Mouse (Mus musculus): ENCODE data around the gene Ugt1a7c. TPM values are rescaled to one million over a fixed set of nuclear protein-coding genes. Genes with fewer than 3 reads are reported as not detected.
"Not testable (repeated sequence)": the region's sequence is repeated elsewhere in the genome, so short reads cannot be mapped to it uniquely, and the experiment has no call there.

Gene Ugt1a7c
- polyA plus RNA-seq (2014; fragmentation: Nextera tagmentation; extraction: Ambion mirVana), result 0.44 and 0.72 TPM in 2 replicates

DNA sequence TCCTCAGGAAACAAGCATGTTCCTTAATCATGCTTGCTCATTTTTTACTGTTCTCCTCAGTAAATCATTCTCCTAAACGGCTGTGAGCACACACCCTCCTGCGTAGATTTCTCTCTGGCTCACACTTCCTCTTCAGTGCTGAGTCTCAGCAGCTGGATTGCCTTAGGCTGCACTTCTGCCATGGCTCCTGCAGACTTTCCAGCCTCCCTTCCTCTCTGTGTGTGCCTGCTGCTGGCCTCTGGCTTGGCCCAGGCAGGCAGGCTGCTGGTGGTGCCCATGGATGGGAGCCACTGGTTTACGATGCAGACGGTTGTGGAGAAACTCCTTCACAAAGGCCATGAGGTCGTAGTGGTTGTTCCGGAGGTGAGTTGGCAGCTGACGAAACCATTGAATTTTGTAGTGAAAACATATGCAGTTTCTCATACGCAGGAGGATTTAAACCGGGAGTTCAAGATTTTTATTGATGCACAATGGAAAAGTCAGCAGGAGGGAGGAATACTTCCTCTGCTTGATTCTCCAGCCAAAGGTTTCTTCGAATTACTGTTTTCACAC, at the start of gene Ugt1a7c:
TSS of gene Ugt1a7c (plus strand) at position 122 of the 552 bp plus-strand sequence.
- 65% methylated on average over 10 of the region's 10 CpGs for WGBS
- Histone ChIP-seq H3K4me2 (ENCODE audit: low read depth, low read length, severe bottlenecking) (no peak within 1 kb of the TSS), H3K9ac (ENCODE audit: low read length) (no peak within 1 kb of the TSS), H3K4me3 (ENCODE audit: low read depth, low read length) (no peak within 1 kb of the TSS), H3K36me3 (ENCODE audit: control insufficient read depth, insufficient read depth, low read length) (no peaks in the 10 kb centered on the region), H3K27ac (ENCODE audit: low read depth, low read length) (no peak within 1 kb of the TSS), H3K9me3 (ENCODE audit: control insufficient read depth, low read length) (no peaks in the 10 kb centered on the region), H3K27me3 (ENCODE audit: control insufficient read depth, insufficient read depth, low read length) (no peaks in the 10 kb centered on the region), H3K4me1 (replicated peaks; ENCODE audit: control insufficient read depth, insufficient read depth, low read length) (no peaks in the 10 kb centered on the region)
- ATAC-seq (replicated peaks; ENCODE audit: low FRiP score) (no peak), DNase-seq (ENCODE audit: low spot score) (no peak)

DNA sequence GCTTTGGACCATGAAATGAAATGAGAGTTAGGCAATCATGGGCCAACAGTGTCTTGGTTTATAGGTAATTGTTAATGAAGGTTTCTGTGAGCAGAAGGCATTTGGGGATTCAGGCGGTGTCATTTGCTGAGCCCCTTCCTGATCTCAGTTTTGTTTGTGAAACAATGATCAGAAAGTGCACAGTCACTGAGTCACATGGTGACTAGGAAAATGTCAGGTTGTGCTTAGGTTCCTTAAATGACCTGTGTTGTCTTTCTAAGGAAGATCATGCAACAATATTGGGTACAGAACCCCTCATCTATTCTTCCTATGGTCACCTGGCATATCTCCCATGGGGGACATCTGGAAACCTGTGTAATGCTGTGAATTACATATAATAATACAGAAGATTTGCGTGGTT, 47.5 kb upstream of the Ugt1a7c start:
- H3K4me3 ChIP-seq (ENCODE audit: low read depth, low read length); H3K4me1 ChIP-seq (replicated peaks; ENCODE audit: control insufficient read depth, insufficient read depth, low read length); H3K36me3 ChIP-seq (ENCODE audit: control insufficient read depth, insufficient read depth, low read length); DNase-seq (ENCODE audit: low spot score); H3K9ac ChIP-seq (ENCODE audit: low read length); H3K27ac ChIP-seq (ENCODE audit: low read depth, low read length); ATAC-seq (replicated peaks; ENCODE audit: low FRiP score); H3K27me3 ChIP-seq (ENCODE audit: control insufficient read depth, insufficient read depth, low read length); H3K9me3 ChIP-seq (ENCODE audit: control insufficient read depth, low read length); H3K4me2 ChIP-seq (ENCODE audit: low read depth, low read length, severe bottlenecking): not testable (repeated sequence)
- 88% methylated on average over 2 of the region's 2 CpGs for WGBS

DNA sequence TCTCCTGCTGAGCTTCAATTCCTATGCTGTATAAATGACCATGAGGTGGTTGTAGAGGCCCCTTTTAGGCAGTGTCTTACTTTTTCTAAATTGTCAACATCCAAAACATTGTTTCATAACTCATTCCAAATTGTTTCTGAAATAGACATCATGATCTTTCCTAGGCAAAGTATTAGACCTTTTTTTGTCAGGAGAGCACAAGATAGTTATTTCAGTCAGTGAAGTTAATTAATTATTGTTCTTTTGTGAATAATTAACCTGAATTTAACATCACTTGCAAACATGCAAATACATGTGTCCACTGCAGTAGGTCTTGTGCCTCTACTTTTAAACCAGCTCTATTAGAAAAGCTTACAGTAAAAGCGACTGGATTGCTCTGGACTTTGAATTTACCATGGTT, 39.8 kb upstream of the Ugt1a7c start, which contains the start of gene Ugt1a10:
TSS of gene Ugt1a10 (plus strand) at position 301 of the 400 bp plus-strand sequence.
- Histone ChIP-seq H3K27ac (ENCODE audit: low read depth, low read length) (no peak within 1 kb of the TSS), H3K4me3 (ENCODE audit: low read depth, low read length) (no peak within 1 kb of the TSS), H3K4me2 (ENCODE audit: low read depth, low read length, severe bottlenecking) (no peak within 1 kb of the TSS), H3K27me3 (ENCODE audit: control insufficient read depth, insufficient read depth, low read length) (no peaks in the 10 kb centered on the region), H3K9ac (ENCODE audit: low read length) (no peak within 1 kb of the TSS), H3K4me1 (replicated peaks; ENCODE audit: control insufficient read depth, insufficient read depth, low read length) (no peaks in the 10 kb centered on the region), H3K9me3 (ENCODE audit: control insufficient read depth, low read length) (no peaks in the 10 kb centered on the region), H3K36me3 (ENCODE audit: control insufficient read depth, insufficient read depth, low read length) (no peaks in the 10 kb centered on the region)
- ATAC-seq (replicated peaks; ENCODE audit: low FRiP score) (no peak), DNase-seq (ENCODE audit: low spot score) (no peak)
- 86% methylated on average over 1 of the region's 1 CpGs for WGBS

DNA sequence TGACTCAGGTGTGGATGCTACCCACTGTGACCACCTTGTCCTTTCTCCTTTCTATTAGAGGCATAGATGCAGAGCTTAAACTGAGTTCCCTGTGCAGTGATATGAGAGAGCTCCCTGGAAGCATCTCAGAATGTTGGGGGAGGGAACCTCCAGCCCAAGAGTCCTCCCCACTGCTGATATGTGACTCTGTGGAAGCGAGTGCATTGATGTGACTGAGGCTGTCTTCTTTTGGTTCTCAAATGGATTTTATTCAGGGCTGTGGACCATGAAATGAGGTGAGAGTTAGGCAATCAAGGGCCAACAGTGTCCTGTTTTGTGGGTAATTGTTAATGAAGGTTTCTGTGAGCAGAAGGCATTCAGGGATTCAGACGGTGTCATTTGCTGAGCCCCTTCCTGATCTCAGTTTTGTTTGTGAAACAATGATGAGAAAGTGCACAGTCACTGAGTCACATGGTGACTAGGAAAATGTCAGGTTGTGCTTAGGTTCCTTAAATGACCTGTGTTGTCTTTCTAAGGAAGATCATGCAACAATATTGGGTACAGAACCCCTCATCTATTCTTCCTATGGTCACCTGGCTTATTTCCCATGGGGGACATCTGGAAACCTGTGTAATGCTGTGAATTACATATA, 28.3 kb upstream of the Ugt1a7c start:
- 46% methylated on average over 1 of the region's 2 CpGs for WGBS
- H3K27ac ChIP-seq (ENCODE audit: low read depth, low read length); H3K9ac ChIP-seq (ENCODE audit: low read length); H3K4me2 ChIP-seq (ENCODE audit: low read depth, low read length, severe bottlenecking); DNase-seq (ENCODE audit: low spot score); H3K4me1 ChIP-seq (replicated peaks; ENCODE audit: control insufficient read depth, insufficient read depth, low read length); H3K27me3 ChIP-seq (ENCODE audit: control insufficient read depth, insufficient read depth, low read length); H3K4me3 ChIP-seq (ENCODE audit: low read depth, low read length); H3K9me3 ChIP-seq (ENCODE audit: control insufficient read depth, low read length); ATAC-seq (replicated peaks; ENCODE audit: low FRiP score); H3K36me3 ChIP-seq (ENCODE audit: control insufficient read depth, insufficient read depth, low read length): not testable (repeated sequence)

DNA sequence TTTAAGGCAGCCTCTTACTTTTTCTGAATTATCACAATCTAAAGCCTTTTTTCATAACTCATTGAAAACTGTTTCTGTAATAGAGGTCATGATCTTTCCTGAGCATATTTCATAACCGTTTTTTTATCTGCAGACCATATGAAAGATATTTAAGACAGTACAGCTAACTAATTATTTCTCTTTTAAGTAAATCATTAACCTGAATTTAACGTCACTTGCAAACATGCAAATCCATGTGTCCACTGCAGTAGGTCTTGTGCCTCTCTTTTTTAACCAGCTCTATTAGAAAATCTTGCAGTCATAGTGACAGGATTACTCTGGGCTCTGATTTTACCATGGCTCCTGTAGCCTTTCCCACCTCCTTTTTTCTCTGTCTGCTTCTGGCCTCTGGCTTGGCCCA, 24.4 kb upstream of the Ugt1a7c start, which contains the start of gene Ugt1a9:
TSS of gene Ugt1a9 (plus strand) at position 306 of the 400 bp plus-strand sequence.
- WGBS, result 83% methylated on average over 2 of the region's 2 CpGs
- Histone ChIP-seq H3K9ac (ENCODE audit: low read length) (no peak within 1 kb of the TSS), H3K4me3 (ENCODE audit: low read depth, low read length) (no peak within 1 kb of the TSS), H3K27me3 (ENCODE audit: control insufficient read depth, insufficient read depth, low read length) (no peaks in the 10 kb centered on the region), H3K27ac (ENCODE audit: low read depth, low read length) (no peak within 1 kb of the TSS), H3K4me1 (replicated peaks; ENCODE audit: control insufficient read depth, insufficient read depth, low read length) (no peaks in the 10 kb centered on the region), H3K36me3 (ENCODE audit: control insufficient read depth, insufficient read depth, low read length) (no peaks in the 10 kb centered on the region), H3K9me3 (ENCODE audit: control insufficient read depth, low read length) (no peaks in the 10 kb centered on the region), H3K4me2 (ENCODE audit: low read depth, low read length, severe bottlenecking) (no peak within 1 kb of the TSS)
- ATAC-seq (replicated peaks; ENCODE audit: low FRiP score) (no peak), DNase-seq (ENCODE audit: low spot score) (no peak)

DNA sequence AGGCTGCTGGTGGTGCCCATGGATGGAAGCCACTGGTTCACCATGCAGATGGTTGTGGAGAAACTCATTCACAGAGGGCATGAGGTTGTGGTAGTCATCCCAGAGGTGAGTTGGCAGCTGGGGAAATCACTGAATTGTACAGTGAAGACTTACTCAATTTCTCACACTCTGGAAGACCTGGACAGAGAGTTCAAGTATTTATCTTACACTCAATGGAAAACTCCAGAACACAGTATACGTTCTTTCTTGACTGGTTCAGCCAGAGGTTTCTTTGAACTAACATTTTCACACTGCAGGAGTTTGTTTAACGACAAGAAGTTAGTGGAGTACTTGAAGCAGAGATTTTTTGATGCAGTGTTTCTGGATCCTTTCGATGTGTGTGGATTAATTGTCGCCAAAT, 24.0 kb upstream of the Ugt1a7c start:
- WGBS, result 88% methylated on average over 4 of the region's 4 CpGs
- Histone ChIP-seq H3K4me3 (ENCODE audit: low read depth, low read length) (no peak overlapping the region), H3K4me2 (ENCODE audit: low read depth, low read length, severe bottlenecking) (no peak overlapping the region), H3K27ac (ENCODE audit: low read depth, low read length) (no peak overlapping the region), H3K9ac (ENCODE audit: low read length) (no peak overlapping the region), H3K9me3 (ENCODE audit: control insufficient read depth, low read length) (no peaks in the 10 kb centered on the region), H3K27me3 (ENCODE audit: control insufficient read depth, insufficient read depth, low read length) (no peaks in the 10 kb centered on the region), H3K36me3 (ENCODE audit: control insufficient read depth, insufficient read depth, low read length) (no peaks in the 10 kb centered on the region), H3K4me1 (replicated peaks; ENCODE audit: control insufficient read depth, insufficient read depth, low read length) (no peaks in the 10 kb centered on the region)
- ATAC-seq (replicated peaks; ENCODE audit: low FRiP score) (no peak), DNase-seq (ENCODE audit: low spot score) (no peak)

DNA sequence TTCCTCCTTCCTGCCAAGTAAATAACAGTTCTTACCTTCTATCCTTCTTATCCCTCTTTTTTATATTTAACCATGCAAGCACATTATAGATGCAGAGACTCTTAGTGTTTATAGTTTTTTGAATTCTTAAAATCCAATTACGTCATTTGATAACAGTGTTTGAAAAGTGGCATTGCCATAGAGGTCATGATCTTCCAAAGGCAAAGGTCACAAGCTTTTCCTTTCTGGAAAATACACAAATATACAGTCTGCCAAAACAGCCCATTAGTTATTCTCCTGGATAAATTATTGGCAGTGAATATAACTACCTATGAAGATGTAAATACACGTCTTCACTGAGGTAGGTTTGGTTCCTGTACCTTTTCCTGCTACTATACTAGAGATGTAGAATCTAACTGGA, 20.4 kb upstream of the Ugt1a7c start:
- Histone ChIP-seq H3K4me3 (ENCODE audit: low read depth, low read length) (no peak overlapping the region), H3K9me3 (ENCODE audit: control insufficient read depth, low read length) (no peaks in the 10 kb centered on the region), H3K4me1 (replicated peaks; ENCODE audit: control insufficient read depth, insufficient read depth, low read length) (no peaks in the 10 kb centered on the region), H3K9ac (ENCODE audit: low read length) (no peak overlapping the region), H3K27ac (ENCODE audit: low read depth, low read length) (no peak overlapping the region), H3K4me2 (ENCODE audit: low read depth, low read length, severe bottlenecking) (no peak overlapping the region), H3K27me3 (ENCODE audit: control insufficient read depth, insufficient read depth, low read length) (no peaks in the 10 kb centered on the region), H3K36me3 (ENCODE audit: control insufficient read depth, insufficient read depth, low read length) (no peaks in the 10 kb centered on the region)
- DNase-seq (ENCODE audit: low spot score), result no peak
- WGBS, result 90% methylated on average over 2 of the region's 2 CpGs
- ATAC-seq (replicated peaks; ENCODE audit: low FRiP score), result no peak

DNA sequence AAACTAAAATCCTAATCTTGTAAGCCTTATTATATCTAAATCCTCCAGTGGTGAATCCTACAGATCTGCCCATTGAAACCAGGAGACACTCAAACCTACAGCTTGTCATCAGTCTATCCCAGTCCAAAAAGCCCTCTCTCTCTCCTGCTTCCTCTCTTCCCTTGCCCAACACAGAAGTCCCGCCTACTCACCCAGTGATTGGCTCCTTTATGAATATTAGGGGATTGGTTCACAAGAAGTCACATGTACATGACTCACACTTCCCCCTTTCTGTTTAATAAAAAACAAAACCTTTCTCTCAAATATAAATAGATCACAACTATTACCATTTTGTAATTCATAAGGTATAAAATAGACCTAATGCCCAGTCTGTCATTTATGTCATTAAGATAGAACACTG, 17.7 kb upstream of the Ugt1a7c start:
- Histone ChIP-seq H3K36me3 (ENCODE audit: control insufficient read depth, insufficient read depth, low read length) (no peaks in the 10 kb centered on the region), H3K27ac (ENCODE audit: low read depth, low read length) (no peak overlapping the region), H3K4me2 (ENCODE audit: low read depth, low read length, severe bottlenecking) (no peak overlapping the region), H3K4me1 (replicated peaks; ENCODE audit: control insufficient read depth, insufficient read depth, low read length) (no peaks in the 10 kb centered on the region), H3K9ac (ENCODE audit: low read length) (no peak overlapping the region), H3K4me3 (ENCODE audit: low read depth, low read length) (no peak overlapping the region), H3K9me3 (ENCODE audit: control insufficient read depth, low read length) (no peaks in the 10 kb centered on the region), H3K27me3 (ENCODE audit: control insufficient read depth, insufficient read depth, low read length) (no peaks in the 10 kb centered on the region)
- 86% methylated on average over 1 of the region's 1 CpGs for WGBS
- DNase-seq (ENCODE audit: low spot score), result no peak
- ATAC-seq (replicated peaks; ENCODE audit: low FRiP score), result no peak

DNA sequence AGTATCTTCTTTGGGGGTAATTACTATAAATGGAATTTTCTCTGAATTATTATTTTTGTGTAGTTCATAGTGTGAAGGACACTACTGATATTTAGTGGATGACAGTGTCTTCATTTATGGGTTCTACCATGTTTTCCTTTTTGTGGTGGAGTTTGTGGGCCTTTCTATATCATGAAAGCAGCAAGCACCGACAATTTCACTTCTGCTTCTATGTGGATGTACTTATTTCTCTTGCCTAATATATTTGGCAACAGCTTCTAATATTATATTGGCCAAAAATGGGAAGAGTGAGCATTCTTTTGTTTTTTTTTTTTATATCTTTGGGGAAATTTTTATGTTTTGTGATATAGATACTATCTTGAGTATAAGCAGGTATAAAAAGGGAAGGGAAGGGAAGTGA, 13.2 kb upstream of the Ugt1a7c start:
- no peak for DNase-seq (ENCODE audit: low spot score)
- WGBS, result 91% methylated on average over 1 of the region's 1 CpGs
- Histone ChIP-seq H3K27ac (ENCODE audit: low read depth, low read length) (no peak overlapping the region), H3K4me1 (replicated peaks; ENCODE audit: control insufficient read depth, insufficient read depth, low read length) (no peaks in the 10 kb centered on the region), H3K4me2 (ENCODE audit: low read depth, low read length, severe bottlenecking) (no peak overlapping the region), H3K27me3 (ENCODE audit: control insufficient read depth, insufficient read depth, low read length) (no peaks in the 10 kb centered on the region), H3K9ac (ENCODE audit: low read length) (no peak overlapping the region), H3K9me3 (ENCODE audit: control insufficient read depth, low read length) (no peaks in the 10 kb centered on the region), H3K36me3 (ENCODE audit: control insufficient read depth, insufficient read depth, low read length) (no peaks in the 10 kb centered on the region), H3K4me3 (ENCODE audit: low read depth, low read length) (no peak overlapping the region)
- ATAC-seq (replicated peaks; ENCODE audit: low FRiP score), result no peak

Measured in forebrain, embryonic 11.5 days (tissue).